Mouse (Mus musculus): ENCODE results near the gene Pus7l.

Gene Pus7l

DNA sequence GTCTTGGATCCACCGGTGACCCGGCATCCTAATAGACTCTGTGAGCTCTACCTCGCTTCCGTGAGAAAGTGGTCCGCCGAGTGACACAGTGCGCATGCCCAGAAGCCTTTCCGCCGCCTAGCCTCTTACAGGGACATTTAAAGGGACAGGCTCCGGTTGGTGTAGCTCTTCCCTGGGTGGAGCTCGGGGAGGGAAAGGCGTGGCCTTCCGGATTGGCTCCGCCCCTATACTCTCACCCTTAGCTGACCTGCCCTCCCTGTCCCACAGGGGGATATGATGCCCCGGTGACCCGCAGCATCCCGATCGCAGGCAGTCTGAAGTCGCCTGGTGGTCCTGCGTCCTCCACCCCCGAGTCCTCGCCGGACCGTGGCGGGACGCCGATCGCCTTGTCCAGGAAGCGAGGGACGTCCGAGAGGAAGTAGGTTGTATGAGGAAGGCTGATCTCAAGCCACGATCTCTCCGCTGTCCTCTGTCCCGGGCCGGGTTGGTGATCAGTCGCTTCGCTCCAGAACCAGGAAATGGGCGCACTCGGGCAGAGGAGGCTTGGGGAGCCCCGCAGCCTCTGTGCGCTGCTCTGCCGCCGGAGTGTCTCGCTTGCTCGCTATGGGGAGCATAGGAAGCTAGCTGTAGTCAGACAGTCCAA lies at the start of gene Pus7l, which contains the start of gene Irak4:
Gene Pus7l (minus strand): TSS at position 139 of the 643 bp plus-strand sequence.
Gene Irak4 (plus strand): TSS at position 235 of the 643 bp plus-strand sequence.
- peak; percentile 90 for DNase-seq (ENCODE audit: low spot score)

DNA sequence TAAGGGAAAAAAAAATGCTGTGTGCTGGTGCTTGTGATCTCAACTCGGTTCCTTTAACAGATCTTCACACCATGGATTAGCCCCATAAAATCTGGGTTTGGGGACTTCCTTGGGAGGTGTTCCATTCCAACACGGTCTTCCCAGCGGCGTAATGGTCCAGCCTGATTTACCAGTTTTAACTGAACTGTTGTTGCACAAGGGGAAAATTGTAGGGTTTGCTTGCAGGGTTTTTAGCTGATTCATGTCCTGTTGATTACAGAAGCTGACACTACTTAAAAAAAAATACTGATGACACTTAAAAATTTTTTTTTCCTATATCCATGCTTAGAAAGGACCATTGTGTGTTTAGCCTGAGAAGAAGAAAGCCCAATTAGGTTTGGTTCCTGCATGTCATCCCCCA lies 48.0 kb upstream of the Pus7l start:
- DNase-seq (ENCODE audit: low spot score), result no peak

GRCm38 (mm10) chr15:94590083-94590482 lies 46.7 kb upstream of the Pus7l start:
- no peak for DNase-seq (ENCODE audit: low spot score)

- DNase-seq (ENCODE audit: low spot score), result peak; percentile 98
These were observed 46.1 kb upstream of the Pus7l start, which contains the start of gene Twf1 for GRCm38 (mm10) chr15:94589219-94590075. Gene Twf1 (minus strand): TSS chr15:94589889.

GRCm38 (mm10) chr15:94587826-94588715 lies 44.7 kb upstream of the Pus7l start:
- no peak for DNase-seq (ENCODE audit: low spot score)

GRCm38 (mm10) chr15:94584738-94585137 lies 41.4 kb upstream of the Pus7l start:
- DNase-seq (ENCODE audit: low spot score), result no peak

DNA sequence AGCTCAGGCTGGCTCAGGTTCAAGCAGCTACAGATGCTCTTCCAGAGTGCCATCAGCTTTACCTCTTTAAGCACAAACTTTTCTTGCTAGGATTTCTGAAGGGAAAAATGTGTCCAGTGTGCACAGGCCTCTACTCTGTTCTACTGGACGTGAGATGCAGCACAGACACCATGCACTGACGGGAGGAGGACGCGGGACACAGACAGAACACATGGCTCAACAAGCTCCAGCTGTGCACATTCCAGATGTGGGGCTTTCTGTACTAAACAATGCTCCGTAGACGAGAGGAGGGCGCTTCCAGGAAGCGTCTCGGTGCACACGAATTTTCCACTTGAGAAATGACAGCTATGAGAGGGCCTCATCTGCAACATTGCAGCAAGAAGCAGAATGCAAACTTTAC lies 39.8 kb upstream of the Pus7l start:
- DNase-seq (ENCODE audit: low spot score), result no peak

- no peak for DNase-seq (ENCODE audit: low spot score)
These were observed 38.8 kb upstream of the Pus7l start for GRCm38 (mm10) chr15:94582000-94582593.

GRCm38 (mm10) chr15:94574566-94575268 lies 31.4 kb upstream of the Pus7l start:
- no peak for DNase-seq (ENCODE audit: low spot score)

- no peak for DNase-seq (ENCODE audit: low spot score)
These were observed 29.4 kb upstream of the Pus7l start for GRCm38 (mm10) chr15:94572746-94573145.

GRCm38 (mm10) chr15:94571501-94571900 lies 28.2 kb upstream of the Pus7l start:
- DNase-seq (ENCODE audit: low spot score), result no peak

DNA sequence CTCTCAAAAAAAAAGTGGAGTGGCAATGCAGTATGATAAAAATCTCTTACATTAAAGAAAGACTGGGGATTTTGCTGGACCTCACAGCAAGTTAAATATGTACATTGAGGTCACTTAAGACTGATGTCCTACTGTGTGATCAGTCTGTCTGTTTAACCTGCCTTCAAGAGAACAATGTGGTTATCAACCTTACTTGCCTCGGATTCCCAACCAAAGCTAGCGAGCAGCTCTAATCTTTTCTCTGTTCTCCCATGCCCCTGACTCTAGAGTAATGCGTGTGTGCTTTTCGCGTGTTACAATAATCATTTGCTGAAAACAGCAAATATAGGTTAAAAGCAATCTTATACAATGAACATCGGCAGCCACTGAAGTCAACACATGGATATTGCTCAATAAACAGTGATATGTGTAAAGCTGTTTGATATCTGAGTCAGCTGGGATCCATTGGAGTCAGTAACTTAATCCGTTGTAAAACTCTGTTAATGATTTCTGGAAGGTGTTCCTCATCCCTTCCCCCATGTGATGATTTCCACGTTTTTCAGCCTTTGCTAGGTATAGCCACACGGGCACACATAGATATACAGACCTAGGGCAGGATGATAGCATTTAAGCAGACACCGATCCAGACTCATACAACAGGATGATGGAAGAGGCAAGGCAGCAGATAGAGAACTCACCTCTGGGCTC lies 25.3 kb upstream of the Pus7l start:
- DNase-seq (ENCODE audit: low spot score), result no peak

GRCm38 (mm10) chr15:94565854-94566253 lies 22.5 kb upstream of the Pus7l start:
- DNase-seq (ENCODE audit: low spot score), result no peak

DNA sequence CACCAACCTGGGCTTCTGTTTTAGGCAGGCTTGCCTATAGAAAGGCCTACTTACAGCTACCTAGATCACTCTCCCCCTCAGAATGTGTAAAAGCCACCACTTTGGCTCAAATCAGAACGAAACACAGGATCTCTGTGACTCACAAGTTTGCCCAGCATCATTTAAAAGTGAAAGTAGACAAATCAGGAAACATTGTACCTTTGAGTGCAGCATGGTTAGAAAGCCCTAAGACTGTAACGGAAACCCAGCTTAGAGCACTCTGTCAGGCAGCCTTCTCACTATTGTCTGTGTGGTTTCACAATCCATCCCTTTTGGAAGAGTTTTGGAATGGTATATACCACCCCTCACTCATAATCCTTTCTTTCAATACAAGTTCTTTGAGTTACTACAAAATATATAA lies 21.6 kb upstream of the Pus7l start:
- DNase-seq (ENCODE audit: low spot score), result no peak

GRCm38 (mm10) chr15:94558895-94559656 lies 15.7 kb upstream of the Pus7l start:
- DNase-seq (ENCODE audit: low spot score), result no peak

- DNase-seq (ENCODE audit: low spot score), result peak; percentile 49
These were observed 14.1 kb upstream of the Pus7l start for GRCm38 (mm10) chr15:94557442-94557841.

- no peak for DNase-seq (ENCODE audit: low spot score)
These were observed 10.2 kb upstream of the Pus7l start for GRCm38 (mm10) chr15:94553536-94553935.

DNA sequence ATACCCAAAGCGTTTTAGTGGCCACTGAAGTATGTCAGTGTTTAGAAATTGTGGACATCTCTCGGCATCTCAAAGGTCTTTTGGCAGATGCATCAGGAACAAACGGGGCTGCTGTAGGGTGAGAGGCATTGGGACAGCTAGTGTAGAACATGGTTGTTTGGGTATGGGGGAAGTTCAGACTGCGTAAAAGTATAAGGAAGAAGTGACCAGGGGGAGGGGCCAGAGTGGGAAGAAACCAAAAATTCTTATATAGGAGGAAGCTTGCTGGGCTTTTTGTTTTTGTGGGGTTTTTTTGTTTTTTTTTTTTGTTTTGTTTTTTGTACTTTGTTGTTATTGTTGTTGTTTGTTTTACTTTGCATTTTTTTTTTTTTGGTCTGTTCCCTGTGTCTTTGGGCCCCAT lies 1.5 kb upstream of the Pus7l start:
- DNase-seq (ENCODE audit: low spot score), result no peak

DNA sequence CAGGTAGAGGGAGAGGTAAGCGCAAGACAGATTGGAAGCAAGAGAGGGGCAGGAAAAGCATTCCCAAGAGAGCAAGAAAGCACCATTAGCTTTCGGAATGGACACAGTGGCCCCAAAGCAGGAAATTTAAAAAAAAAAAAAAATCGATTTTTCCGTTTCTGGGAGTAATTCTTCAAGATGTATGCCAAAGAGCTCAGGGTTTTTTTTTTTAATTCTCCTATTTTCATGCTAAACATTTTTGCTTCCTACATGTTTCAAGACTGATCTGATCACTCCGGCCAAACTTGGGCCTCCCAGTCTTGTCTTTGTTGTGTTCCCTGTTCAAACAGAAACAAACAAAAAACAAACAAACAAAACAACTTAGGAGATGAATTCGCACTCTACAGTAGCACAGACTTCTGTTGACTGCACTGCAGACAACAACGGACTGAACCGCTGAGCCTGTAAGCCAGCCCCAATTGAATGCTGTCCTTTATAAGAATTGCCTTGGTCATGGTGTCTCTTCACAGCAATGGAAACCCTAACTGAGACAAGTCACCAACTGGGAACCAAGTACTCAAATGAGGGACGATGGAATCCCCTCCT lies 797 bp upstream of the Pus7l start:
- DNase-seq (ENCODE audit: low spot score), result no peak
